Mouse (Mus musculus) urinary bladder, postnatal 36 days (tissue): Measurements from ENCODE around the gene Ppp1r36.
"Not testable (repeated sequence)": the region's sequence is repeated elsewhere in the genome, so short reads cannot be mapped to it uniquely, and the experiment has no call there.

ENCODE experiments used
- DNase-seq, 2 experiments: peaks; one replicate each; pipeline ENCODE4 v3.0.0; 2022; ENCODE audit warnings: low spot score in 2 of 2, mixed read lengths in 1 of 2

The Ppp1r36 gene

GRCm38 (mm10) chr12:76397281-76397680, 20.1 kb upstream of the Ppp1r36 start:
- no peak for DNase-seq

- DNase-seq, result no peak
Observed at GRCm38 (mm10) chr12:76401674-76402073, 15.7 kb upstream of the Ppp1r36 start.

DNA sequence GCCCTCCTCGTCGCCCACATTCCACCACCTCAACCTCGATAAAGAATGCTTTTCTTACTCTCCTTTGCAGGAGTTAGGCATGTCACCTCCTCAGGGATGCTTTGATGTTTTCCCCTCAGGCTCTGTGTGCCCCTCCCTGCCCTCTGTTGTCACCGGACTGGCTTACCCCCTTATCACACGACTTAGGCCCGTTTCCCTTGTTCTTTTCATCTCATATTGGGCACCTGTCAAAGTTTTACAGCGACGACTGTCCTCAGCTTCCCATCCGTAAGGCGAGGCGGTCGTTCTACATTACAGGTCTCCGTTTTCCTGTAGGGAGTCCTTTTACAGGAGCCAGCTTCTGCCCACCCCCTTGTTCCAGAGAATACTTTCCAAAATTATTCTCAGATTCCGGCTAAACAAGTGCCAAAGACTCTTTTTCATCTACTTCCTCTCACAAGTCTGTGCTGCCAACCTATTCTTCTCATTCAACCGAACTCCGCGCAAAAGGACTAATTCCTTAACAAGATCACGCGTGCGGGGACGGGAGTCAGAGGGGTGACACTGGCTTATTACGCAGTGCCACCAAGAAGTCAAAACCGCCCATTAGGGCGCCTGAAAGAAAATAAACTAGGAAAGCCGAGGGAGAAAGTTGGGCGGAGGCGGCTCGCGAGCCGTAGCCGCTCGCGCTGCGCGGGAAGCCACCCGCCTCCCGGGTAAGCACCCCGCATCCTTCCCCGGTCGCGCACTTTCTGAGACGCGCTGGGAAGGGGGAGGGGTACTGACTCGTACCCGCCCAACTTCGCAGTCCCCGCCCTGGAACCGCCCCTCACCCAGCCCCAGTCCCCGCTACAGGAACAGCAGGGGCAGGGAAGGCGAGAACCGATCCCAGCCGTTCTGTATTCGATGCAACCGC, 14.1 kb upstream of the Ppp1r36 start:
- no peak for DNase-seq

DNA sequence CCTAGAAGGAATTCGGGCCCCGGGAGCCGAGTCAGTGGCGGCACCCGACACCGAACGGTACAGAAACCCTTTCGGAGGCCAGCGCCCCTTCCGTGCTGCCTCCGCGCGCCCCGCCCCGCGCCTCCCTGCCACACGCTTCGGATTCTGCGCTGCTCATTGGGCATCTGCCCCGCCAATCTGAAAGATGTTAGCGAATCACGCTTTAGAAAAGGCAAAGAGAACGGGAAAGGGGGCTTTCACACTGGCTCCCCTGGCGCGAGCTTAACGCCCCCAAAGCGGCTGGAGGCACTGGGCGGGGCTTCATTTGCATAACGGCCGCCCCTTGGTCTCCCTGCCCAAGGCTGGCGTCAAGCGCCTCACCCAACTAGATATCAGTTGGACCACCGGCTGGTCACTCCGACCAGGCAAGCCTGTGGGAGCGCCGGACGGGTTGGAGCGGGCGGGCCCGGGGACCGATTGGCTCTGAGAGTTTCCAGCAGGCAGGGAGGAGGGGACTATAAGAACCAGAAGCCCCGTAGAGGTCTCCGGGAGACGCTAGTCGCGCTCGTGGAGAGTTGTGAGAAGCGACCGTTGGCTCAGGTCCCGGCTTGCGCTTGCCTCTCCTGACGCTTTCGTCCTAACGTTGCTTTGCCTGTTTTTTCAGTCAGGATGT, 13.3 kb upstream of the Ppp1r36 start, which contains the start of gene Hspa2:
Gene Hspa2 (plus strand): TSS at position 291 of the 652 bp plus-strand sequence.
- peak; percentile 100 for DNase-seq

- peak; percentile 22 to 31 for DNase-seq
Observed at GRCm38 (mm10) chr12:76404836-76405182, 12.5 kb upstream of the Ppp1r36 start.

DNA sequence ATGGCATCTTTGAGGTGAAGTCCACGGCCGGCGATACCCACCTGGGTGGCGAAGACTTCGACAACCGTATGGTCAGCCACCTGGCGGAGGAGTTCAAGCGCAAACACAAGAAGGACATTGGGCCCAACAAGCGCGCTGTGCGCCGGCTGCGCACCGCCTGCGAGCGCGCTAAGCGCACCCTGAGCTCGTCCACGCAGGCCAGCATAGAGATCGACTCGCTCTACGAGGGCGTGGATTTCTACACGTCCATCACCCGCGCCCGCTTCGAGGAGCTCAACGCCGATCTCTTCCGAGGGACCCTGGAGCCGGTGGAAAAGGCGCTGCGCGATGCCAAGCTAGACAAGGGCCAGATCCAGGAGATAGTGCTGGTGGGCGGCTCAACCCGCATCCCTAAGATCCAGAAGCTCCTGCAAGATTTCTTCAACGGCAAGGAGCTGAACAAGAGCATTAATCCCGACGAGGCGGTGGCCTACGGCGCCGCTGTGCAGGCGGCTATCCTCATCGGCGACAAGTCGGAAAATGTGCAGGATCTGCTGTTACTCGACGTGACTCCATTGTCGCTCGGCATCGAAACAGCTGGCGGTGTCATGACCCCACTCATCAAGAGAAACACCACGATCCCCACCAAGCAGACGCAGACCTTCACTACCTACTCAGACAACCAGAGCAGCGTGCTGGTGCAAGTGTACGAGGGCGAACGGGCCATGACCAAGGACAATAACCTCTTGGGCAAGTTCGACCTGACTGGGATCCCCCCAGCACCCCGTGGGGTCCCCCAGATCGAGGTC, 12.0 kb upstream of the Ppp1r36 start:
- DNase-seq, result peak; percentile 4 to 15

- no peak for DNase-seq
Observed at GRCm38 (mm10) chr12:76405971-76406370, 11.4 kb upstream of the Ppp1r36 start.

- no peak for DNase-seq
Observed at GRCm38 (mm10) chr12:76407184-76407583, 10.2 kb upstream of the Ppp1r36 start.

GRCm38 (mm10) chr12:76409166-76409565, 8.2 kb upstream of the Ppp1r36 start:
- DNase-seq, result no peak

DNA sequence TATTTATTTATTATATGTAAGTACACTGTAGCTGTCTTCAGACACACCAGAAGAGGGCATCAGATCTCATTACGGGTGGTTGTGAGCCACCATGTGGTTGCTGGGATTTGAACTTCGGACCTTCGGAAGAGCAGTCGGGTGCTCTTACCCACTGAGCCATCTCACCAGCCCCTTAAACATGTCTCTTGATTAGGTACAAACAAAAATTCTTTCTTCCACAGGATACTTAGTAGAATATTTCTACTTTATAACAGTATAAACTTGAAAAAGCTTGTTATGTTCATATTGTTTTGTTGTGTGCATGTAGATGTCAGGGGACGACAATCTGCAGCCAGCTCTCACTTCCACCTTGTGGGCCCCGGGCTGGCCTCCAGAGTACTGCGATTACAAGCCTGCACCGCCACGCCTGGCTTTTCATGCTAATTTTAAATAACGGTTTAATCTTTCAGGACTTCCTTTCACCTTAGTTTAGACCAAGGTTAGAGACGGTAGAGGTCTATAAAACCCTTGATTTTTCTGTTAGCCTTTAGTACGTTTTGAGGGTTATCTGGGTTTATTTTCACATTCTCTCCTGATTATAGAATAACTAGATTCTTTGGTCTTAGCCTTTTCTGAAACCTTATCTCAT, 1.8 kb upstream of the Ppp1r36 start:
- DNase-seq, result no peak

DNA sequence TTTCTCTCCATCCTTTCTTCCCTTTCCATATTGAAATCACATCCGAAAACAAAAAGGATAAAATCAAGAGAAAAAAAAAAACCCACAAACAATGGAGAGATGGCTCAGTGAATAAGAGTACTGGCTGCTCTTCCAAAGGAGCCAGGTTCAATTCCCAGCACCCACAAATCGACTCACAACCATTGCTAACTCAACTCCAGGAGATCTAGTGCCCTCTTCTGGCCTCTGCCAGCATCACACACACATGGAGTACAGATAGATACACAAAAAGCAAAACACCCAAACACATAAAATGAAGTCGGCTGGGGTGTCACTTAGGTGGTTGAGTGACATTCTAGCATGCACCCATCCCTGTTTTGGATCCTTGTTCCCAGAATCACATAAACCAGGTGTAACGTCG, 1.0 kb downstream of the Ppp1r36 start:
- no peak for DNase-seq

DNA sequence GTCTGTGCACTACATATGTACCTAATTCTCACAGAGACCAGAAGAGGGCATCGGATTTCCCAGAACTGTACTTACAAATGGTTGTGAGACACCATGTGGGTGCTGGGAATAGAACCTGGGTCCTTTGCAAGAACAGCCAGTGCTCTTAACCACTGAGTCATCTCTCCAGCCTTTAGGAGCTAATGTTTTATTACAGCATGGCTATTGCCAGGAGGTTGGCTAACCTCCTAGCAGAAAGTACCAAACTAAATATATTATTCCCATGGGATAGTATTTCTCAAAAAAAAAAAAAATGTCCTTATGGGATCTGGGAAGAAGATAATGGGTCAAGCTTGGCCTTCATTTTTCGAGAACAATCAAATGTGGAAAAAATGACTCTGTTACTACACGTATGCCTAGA, 7.9 kb downstream of the Ppp1r36 start:
- DNase-seq, result no peak

- no peak for DNase-seq
Observed at GRCm38 (mm10) chr12:76427546-76427945, 10.2 kb downstream of the Ppp1r36 start.

DNA sequence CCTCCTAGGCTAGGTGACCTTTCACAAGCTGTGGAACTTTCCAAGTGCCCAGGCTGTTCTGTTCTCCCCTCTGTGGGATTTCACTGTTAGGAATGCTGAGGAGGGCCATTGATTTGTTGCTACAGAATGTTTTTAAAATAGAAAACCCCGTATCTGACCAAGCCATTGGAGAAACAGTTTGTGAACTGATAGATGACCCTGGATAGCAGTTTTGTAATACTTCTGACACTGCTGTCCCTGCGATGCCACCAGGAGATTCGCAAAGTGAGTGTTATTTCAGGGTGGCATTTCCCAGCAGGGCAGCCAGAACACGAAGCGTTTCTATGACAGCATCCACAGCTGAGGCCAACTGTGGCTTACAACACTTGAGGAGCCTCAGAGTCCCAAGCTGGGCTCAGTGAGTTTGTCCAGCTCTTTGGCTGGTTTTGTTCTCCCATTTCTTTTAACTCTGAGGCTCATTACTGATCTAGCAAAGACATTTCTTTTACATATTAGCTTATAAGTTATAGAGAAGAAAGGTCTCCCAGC, 13.6 kb downstream of the Ppp1r36 start:
- no peak for DNase-seq

- no peak for DNase-seq
Observed at GRCm38 (mm10) chr12:76431431-76431830, 14.1 kb downstream of the Ppp1r36 start.

GRCm38 (mm10) chr12:76434111-76434510, 16.8 kb downstream of the Ppp1r36 start:
- no peak for DNase-seq

DNA sequence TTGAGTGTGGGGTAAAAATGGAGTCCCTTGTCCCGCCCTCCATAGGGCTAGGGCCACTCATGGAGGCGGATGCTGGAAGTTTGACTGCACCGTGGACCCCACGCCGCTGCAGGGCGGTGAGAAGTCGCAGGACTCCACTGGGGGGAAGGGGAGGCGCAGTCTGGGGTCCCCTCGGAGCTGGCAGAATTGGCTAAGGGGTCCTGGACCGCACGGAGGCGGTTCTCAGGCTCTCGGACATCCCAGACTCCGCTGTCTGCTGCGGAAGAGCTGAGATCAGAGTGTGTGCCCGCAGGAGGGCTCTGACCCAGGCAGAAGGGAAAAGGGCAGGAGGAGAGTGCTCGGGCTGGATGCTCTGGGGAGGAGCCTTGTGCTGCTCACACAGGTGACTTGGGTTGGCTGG, 17.7 kb downstream of the Ppp1r36 start:
- DNase-seq, result no peak

GRCm38 (mm10) chr12:76435549-76435948, 18.2 kb downstream of the Ppp1r36 start:
- no peak for DNase-seq

- DNase-seq, result not testable (repeated sequence)
Observed at GRCm38 (mm10) chr12:76443488-76443887, 26.1 kb downstream of the Ppp1r36 start.

DNA sequence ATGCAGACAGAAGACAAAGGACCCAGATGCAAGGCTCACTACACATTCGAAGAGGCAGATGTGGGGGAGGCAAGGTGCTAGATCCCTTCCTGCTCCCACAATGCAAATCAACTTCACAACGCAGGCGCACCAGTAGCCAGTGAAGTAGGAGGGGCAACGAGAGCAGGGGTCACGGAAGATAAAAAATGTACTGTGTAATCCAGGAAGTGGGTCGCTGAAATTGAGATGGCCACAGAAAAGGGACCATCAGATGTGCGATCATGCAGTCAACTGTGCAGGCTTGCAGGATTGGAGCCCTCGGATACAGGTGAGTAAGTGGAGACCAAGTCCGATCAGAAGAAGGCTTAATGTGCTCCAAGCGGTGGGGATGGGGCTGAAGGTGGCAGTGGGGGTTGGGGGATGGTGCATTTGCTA, 27.0 kb downstream of the Ppp1r36 start:
- DNase-seq, result no peak

- no peak for DNase-seq
Observed at GRCm38 (mm10) chr12:76444862-76445261, 27.5 kb downstream of the Ppp1r36 start.

DNA sequence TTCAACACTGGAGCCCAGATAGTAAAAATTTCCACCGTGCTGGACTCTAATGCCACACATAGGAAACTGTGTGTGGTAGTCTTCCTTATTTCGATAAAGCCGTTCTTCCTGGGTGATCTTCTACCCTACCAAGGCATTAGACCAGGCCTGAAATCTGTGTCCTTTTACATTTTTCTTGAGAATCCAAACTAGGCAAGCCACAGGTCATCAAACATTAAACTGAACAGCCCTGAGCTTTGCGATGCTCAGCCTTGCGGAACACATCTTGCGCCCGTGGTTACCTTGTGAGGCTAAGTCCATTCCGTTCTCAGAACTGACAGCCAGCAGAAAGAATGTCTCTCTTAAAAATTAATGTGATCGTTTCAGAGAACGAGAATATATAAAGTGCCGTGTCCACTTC, 28.9 kb downstream of the Ppp1r36 start:
- no peak for DNase-seq
